16 mouse cellular contexts compared by ENCODE assay signal in the genomic region with DNA sequence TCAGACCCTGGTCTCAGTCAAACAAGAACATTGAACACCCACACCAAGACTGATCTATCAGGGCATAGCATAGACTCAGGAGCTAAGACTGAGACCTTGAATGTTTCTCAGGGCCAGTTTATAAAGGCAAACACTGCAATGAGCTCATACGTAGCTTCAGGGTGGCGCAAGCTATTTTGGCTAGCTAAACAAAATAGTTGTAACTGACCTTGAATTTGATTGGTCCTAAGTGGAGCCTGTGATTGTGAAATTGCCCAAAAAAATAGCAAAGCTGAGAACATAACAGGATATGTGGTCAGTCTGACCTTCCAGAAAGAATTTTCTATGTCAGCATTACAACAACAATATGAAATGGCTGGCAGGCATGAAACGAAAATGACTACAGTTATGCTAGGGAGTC. TPM values are rescaled to one million over a fixed set of nuclear protein-coding genes. Genes with fewer than 3 reads are reported as not detected.
A peak's percentile ranks its signal among the peaks of the same experiment; 100 is the strongest.
DNase-seq lines count a peak whose midpoint lies in the region; ATAC-seq and TF ChIP-seq lines count a peak whose summit lies in the region.
"Had no signal": no experiment of that assay in that cellular context is flagged by ENCODE, and none has a peak within 500 bp of the region (broad histone marks: within the 10 kb centered on the region; RNA-seq: fewer than 3 reads in every experiment).

No protein-coding gene starts in this region.

- H3K9ac ChIP-seq in heart, embryonic 13.5 days, result no peak overlapping the region
- no peak overlapping the region for H3K9ac ChIP-seq in lung, postnatal 0 days (replicated peaks; ENCODE audit: low read depth)
- no peak overlapping the region for H3K9ac ChIP-seq in midbrain, embryonic 15.5 days
- H3K9ac ChIP-seq: heart, embryonic 15.5 days; lung, embryonic 15.5 days had no signal

- H3K36me3 ChIP-seq in heart, embryonic 13.5 days, result no peaks in the 10 kb centered on the region
- H3K36me3 ChIP-seq in C2C12 (ENCODE audit: control insufficient read depth, insufficient read depth), result no peaks in the 10 kb centered on the region
- H3K36me3 ChIP-seq in lung, postnatal 0 days (ENCODE audit: insufficient read depth, low read length), result no peaks in the 10 kb centered on the region
- H3K36me3 ChIP-seq in midbrain, embryonic 15.5 days (replicated peaks), result no peaks in the 10 kb centered on the region
- H3K36me3 ChIP-seq: G1E; heart, embryonic 15.5 days; lung, embryonic 15.5 days had no signal

- no peak for ATAC-seq in heart, embryonic 13.5 days (ENCODE audit: extremely low read depth, insufficient number of reproducible peaks, low FRiP score, low TSS enrichment)
- peak; percentile 90 for ATAC-seq in lung, postnatal 0 days
- ATAC-seq in midbrain, embryonic 15.5 days (replicated peaks), result no peak
- ATAC-seq: forebrain, embryonic 14.5 days had no signal

- no peaks in the 10 kb centered on the region for H3K4me1 ChIP-seq in heart, embryonic 13.5 days
- no peaks in the 10 kb centered on the region for H3K4me1 ChIP-seq in lung, postnatal 0 days (ENCODE audit: insufficient read depth, low read depth, low read length)
- no peaks in the 10 kb centered on the region for H3K4me1 ChIP-seq in midbrain, embryonic 15.5 days
- H3K4me1 ChIP-seq: heart, embryonic 15.5 days; lung, embryonic 15.5 days had no signal

- H3K4me2 ChIP-seq in heart, embryonic 13.5 days, result no peak overlapping the region
- no peak overlapping the region for H3K4me2 ChIP-seq in lung, postnatal 0 days (replicated peaks; ENCODE audit: low read depth, low read length)
- H3K4me2 ChIP-seq in midbrain, embryonic 15.5 days, result no peak overlapping the region
- H3K4me2 ChIP-seq: heart, embryonic 15.5 days; lung, embryonic 15.5 days had no signal

- intact Hi-C loops in heart, postnatal 14 days (cut with DNase I), result no loop called here

- no peak overlapping the region for H3K4me3 ChIP-seq in heart, embryonic 13.5 days
- no peak overlapping the region for H3K4me3 ChIP-seq in C2C12 (ENCODE audit: insufficient read depth, poor library complexity, severe bottlenecking)
- H3K4me3 ChIP-seq in lung, postnatal 0 days (ENCODE audit: low read depth, low read length), result no peak overlapping the region
- H3K4me3 ChIP-seq in midbrain, embryonic 15.5 days, result no peak overlapping the region
- H3K4me3 ChIP-seq: heart, embryonic 15.5 days; lung, embryonic 15.5 days had no signal

- H3K79me2 ChIP-seq in C2C12 (ENCODE audit: control insufficient read depth, insufficient read depth), result no peaks in the 10 kb centered on the region

- peak; percentile 53; the same call in 1 of the 2 replicates for TF ChIP-seq EP300 in lung, postnatal 0 days (IDR thresholded peaks at IDR 0.05)

- DNase-seq in heart, postnatal 14 days, result no peak
- DNase-seq in adrenal gland, postnatal 36 days, result peak; percentile 50 to 55
- DNase-seq in lung, postnatal 0 days (ENCODE audit: low spot score), result peak; percentile 92
- DNase-seq in spleen, postnatal 4 days (ENCODE audit: low spot score in 2 of 2), result no peak
- no peak for DNase-seq in frontal cortex, adult 2 months (ENCODE audit: extremely low spot score in 1 of 2, low spot score in 1 of 2)
- DNase-seq: kidney, adult 18-20 months; layer of hippocampus, postnatal 36 days; retina, postnatal 1 day; thymus, postnatal 14 days had no signal

- peak overlapping the region; percentile 48; the same call in 1 of the 2 replicates for H3K27ac ChIP-seq in heart, embryonic 13.5 days (replicated peaks)
- H3K27ac ChIP-seq in lung, postnatal 0 days (ENCODE audit: low read length), result no peak overlapping the region; the same call in 1 of the 2 replicates
- H3K27ac ChIP-seq in midbrain, embryonic 15.5 days, result no peak overlapping the region

- TF ChIP-seq CTCF in C2C12 (IDR thresholded peaks at IDR 0.05; ENCODE audit: control insufficient read depth, insufficient read depth, insufficient read length), result no peak
- TF ChIP-seq CTCF in lung, postnatal 0 days (IDR thresholded peaks at IDR 0.05), result no peak

- H3K9me3 ChIP-seq in heart, embryonic 13.5 days, result no peaks in the 10 kb centered on the region
- no peaks in the 10 kb centered on the region for H3K9me3 ChIP-seq in lung, postnatal 0 days (ENCODE audit: low read length)
- H3K9me3 ChIP-seq in midbrain, embryonic 15.5 days, result no peaks in the 10 kb centered on the region
- H3K9me3 ChIP-seq: G1E; heart, embryonic 15.5 days; lung, embryonic 15.5 days had no signal

- no peak overlapping the region for H3ac ChIP-seq in C2C12 (ENCODE audit: control insufficient read depth, insufficient read length, low read depth)

- no peaks in the 10 kb centered on the region for H3K79me3 ChIP-seq in C2C12 (ENCODE audit: low read depth)

- WGBS in heart, embryonic 13.5 days, result 82% methylated on average over 3 of the region's 3 CpGs
- WGBS in lung, postnatal 0 days, result 48% methylated on average over 3 of the region's 3 CpGs
- WGBS in midbrain, embryonic 15.5 days, result 86% methylated on average over 3 of the region's 3 CpGs

- no peaks in the 10 kb centered on the region for H3K27me3 ChIP-seq in heart, embryonic 13.5 days (replicated peaks)
- peaks cover 10% of the 10 kb centered on the region for H3K27me3 ChIP-seq in C2C12 (ENCODE audit: control insufficient read depth, insufficient read depth, insufficient read length)
- no peaks in the 10 kb centered on the region for H3K27me3 ChIP-seq in lung, postnatal 0 days (replicated peaks; ENCODE audit: insufficient read depth, low read length)
- H3K27me3 ChIP-seq in midbrain, embryonic 15.5 days (replicated peaks), result no peaks in the 10 kb centered on the region
- H3K27me3 ChIP-seq: heart, embryonic 15.5 days; lung, embryonic 15.5 days had no signal

TF ChIP-seq in C2C12, 6 proteins besides CTCF, POLR2A, EP300 and RAD21:
- TF ChIP-seq MYOD1 (IDR thresholded peaks at IDR 0.05; ENCODE audit: control insufficient read depth, insufficient read length, low read depth) (no peak), CEBPB (IDR thresholded peaks at IDR 0.05; ENCODE audit: low read depth) (peak; percentile 68)

RNA-seq across cellular contexts. Expression of a gene that starts 46.2 kb away (rescaled TPM):
- 6.2 and 6.9 TPM in 2 replicates for polyA plus RNA-seq in heart, embryonic 13.5 days (2015; fragmentation: Nextera tagmentation; extraction: Ambion mirVana)
- 1 to 10 TPM; 3.4 to 3.5 TPM for total RNA-seq in heart, postnatal 14 days (2021)
- polyA plus RNA-seq in C2C12 (2012; fragmentation: generic; extraction: Trizol), result 4.9 TPM
- 1 to 10 TPM; 7.2 to 8.4 TPM for total RNA-seq in adrenal gland, postnatal 36 days (2021)
- 7.0 TPM in 2 replicates for polyA plus RNA-seq in lung, postnatal 0 days (2015; fragmentation: Nextera tagmentation; extraction: Ambion mirVana)
- 25.6 and 26.0 TPM in 2 replicates for polyA plus RNA-seq in midbrain, embryonic 15.5 days (2015; fragmentation: Nextera tagmentation; extraction: Ambion mirVana)
- 17.9 and 19.6 TPM in 2 replicates for polyA plus RNA-seq in frontal cortex, adult 2 months (2012; rRNA removed)

RNA-seq across cellular contexts. Expression of a gene that starts 48.3 kb away (rescaled TPM):
- 0.79 and 1.0 TPM in 2 replicates for polyA plus RNA-seq in heart, embryonic 13.5 days (2015; fragmentation: Nextera tagmentation; extraction: Ambion mirVana)
- under 1 TPM; 0.15 to 0.36 TPM for total RNA-seq in heart, postnatal 14 days (2021)
- polyA plus RNA-seq in C2C12 (2012; fragmentation: generic; extraction: Trizol), result not detected
- total RNA-seq in adrenal gland, postnatal 36 days (2021), result 1 to 10 TPM; 1.1 to 6.3 TPM
- 0.95 and 1.2 TPM in 2 replicates for polyA plus RNA-seq in lung, postnatal 0 days (2015; fragmentation: Nextera tagmentation; extraction: Ambion mirVana)
- 4.0 and 4.3 TPM in 2 replicates for polyA plus RNA-seq in midbrain, embryonic 15.5 days (2015; fragmentation: Nextera tagmentation; extraction: Ambion mirVana)
- polyA plus RNA-seq in frontal cortex, adult 2 months (2012; rRNA removed), result 2.3 TPM in 2 replicates
- polyA plus RNA-seq: G1E had no signal

Comparison
In these comparisons a context has a peak if more than half of its experiments do, and no peak if none do; other contexts are left out.
1. DNase-seq: peak in adrenal gland, postnatal 36 days (2 of 2) and lung, postnatal 0 days (single experiment); none in heart, postnatal 14 days (0 of 2), spleen, postnatal 4 days (0 of 2) and frontal cortex, adult 2 months (0 of 2).